Mouse (Mus musculus): ENCODE measurements around the gene Ripor1. TPM values are rescaled to one million over a fixed set of nuclear protein-coding genes. Genes with fewer than 3 reads are reported as not detected.

Gene Ripor1
- polyA plus RNA-seq, 1 experiment from 2014 or later, result 12.4 TPM

DNA sequence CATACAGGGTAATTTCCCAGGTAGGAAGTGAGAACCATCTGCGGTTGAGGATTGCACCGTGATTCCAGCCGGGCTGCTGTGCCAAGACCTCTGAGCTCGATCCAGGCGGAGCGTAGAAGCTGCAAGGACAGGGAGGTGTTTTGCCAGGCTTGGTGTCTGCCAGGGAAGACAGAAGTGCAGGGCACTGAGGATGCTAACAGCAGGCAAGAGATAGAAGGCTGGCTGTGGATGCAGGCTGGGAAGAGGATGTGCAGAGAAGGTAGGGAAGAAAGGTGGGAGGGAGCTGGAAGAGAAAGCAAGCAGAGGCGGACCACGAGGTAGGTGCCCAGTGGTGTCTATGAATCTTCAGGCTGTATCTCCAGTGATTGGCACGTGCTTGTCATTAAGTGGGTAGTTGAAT, 6.8 kb downstream of the Ripor1 start:
- Histone ChIP-seq H3K4me1 (replicated peaks; ENCODE audit: control insufficient read depth, insufficient read depth, low read length) (peaks cover 5% of the 10 kb centered on the region; the same call in 1 of the 2 replicates), H3K4me3 (ENCODE audit: low read depth, low read length) (no peak overlapping the region), H3K27me3 (ENCODE audit: control insufficient read depth, insufficient read depth, low read length) (peaks cover 14% of the 10 kb centered on the region), H3K36me3 (ENCODE audit: control insufficient read depth, insufficient read depth, low read length) (0 out of 2 replicates have a peak, but pooled peaks cover under 1% of the 10 kb centered on the region), H3K27ac (ENCODE audit: low read depth, low read length) (no peak overlapping the region), H3K9ac (ENCODE audit: low read depth, low read length) (no peak overlapping the region), H3K4me2 (replicated peaks; ENCODE audit: low read depth, low read length) (no peak overlapping the region), H3K9me3 (ENCODE audit: control insufficient read depth, low read length) (no peaks in the 10 kb centered on the region)
- no peak for ATAC-seq (ENCODE audit: low FRiP score)
- DNase-seq (ENCODE audit: low spot score), result no peak
- 90% methylated on average over 9 of the region's 9 CpGs for WGBS

- Histone ChIP-seq H3K4me3 (ENCODE audit: low read depth, low read length) (no peak overlapping the region), H3K4me2 (replicated peaks; ENCODE audit: low read depth, low read length) (no peak overlapping the region; the same call in 1 of the 2 replicates)
These were observed 8.0 kb downstream of the Ripor1 start for GRCm38 (mm10) chr8:105613037-105613436.

DNA sequence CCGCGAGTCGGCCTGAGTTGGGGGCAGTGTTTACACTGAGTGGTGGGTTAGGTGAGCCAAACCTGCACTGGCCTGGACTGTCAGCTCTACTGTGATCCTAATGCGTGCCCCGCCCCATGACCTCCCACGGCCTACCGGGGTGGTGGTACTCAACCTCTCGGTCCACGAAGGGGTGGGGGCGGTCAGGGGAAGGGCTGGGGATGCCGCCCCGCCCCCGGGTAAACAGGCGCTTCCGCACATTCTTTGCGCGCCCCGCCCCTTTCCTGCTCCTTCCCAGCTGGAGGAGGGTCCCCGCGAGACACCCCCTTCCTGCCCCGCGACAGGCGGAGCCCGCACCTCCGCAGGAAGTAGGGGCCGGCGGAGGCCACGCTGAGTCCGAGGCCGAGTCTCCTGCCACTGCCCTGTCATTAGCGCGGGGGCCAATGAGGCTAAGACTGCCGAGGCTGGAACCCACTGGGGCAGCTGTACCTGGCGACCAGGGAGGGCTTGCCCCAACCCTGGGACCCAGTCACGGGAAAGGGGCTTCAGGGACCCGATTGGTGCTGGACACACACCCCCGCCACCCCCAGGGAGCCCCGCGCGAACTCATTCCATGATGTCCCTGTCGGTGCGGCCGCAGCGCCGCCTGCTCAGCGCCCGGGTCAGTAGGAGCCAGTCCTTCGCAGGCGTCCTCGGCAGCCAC, 8.9 kb downstream of the Ripor1 start:
- peaks cover 14% of the 10 kb centered on the region for H3K27me3 ChIP-seq (ENCODE audit: control insufficient read depth, insufficient read depth, low read length)
- H3K4me1 ChIP-seq (replicated peaks; ENCODE audit: control insufficient read depth, insufficient read depth, low read length), result peaks cover 5% of the 10 kb centered on the region; the same call in 1 of the 2 replicates
- peaks cover 4% of the 10 kb centered on the region; the same call in 1 of the 2 replicates for H3K36me3 ChIP-seq (ENCODE audit: control insufficient read depth, insufficient read depth, low read length)
- WGBS, result 1% methylated on average over 50 of the region's 50 CpGs
- peak; percentile 57 for DNase-seq (ENCODE audit: low spot score)
- peak overlapping the region; percentile 81 for H3K4me2 ChIP-seq (replicated peaks; ENCODE audit: low read depth, low read length)
- H3K9ac ChIP-seq (ENCODE audit: low read depth, low read length), result peak overlapping the region; percentile 43
- H3K4me3 ChIP-seq (ENCODE audit: low read depth, low read length), result peak overlapping the region; percentile 44
- ATAC-seq (ENCODE audit: low FRiP score), result peak; percentile 53
- no peaks in the 10 kb centered on the region for H3K9me3 ChIP-seq (ENCODE audit: control insufficient read depth, low read length)
- H3K27ac ChIP-seq (ENCODE audit: low read depth, low read length), result no peak overlapping the region

More at GRCm38 (mm10) chr8:105613037-105613436, 8.0 kb downstream of the Ripor1 start:
- Histone ChIP-seq H3K4me1 (replicated peaks; ENCODE audit: control insufficient read depth, insufficient read depth, low read length) (peaks cover 5% of the 10 kb centered on the region; the same call in 1 of the 2 replicates), H3K27me3 (ENCODE audit: control insufficient read depth, insufficient read depth, low read length) (peaks cover 14% of the 10 kb centered on the region), H3K9me3 (ENCODE audit: control insufficient read depth, low read length) (no peaks in the 10 kb centered on the region), H3K27ac (ENCODE audit: low read depth, low read length) (no peak overlapping the region), H3K9ac (ENCODE audit: low read depth, low read length) (no peak overlapping the region), H3K36me3 (ENCODE audit: control insufficient read depth, insufficient read depth, low read length) (peaks cover 2% of the 10 kb centered on the region; the same call in 1 of the 2 replicates)
- ATAC-seq (ENCODE audit: low FRiP score) (no peak), DNase-seq (ENCODE audit: low spot score) (peak; percentile 37)
- WGBS, result 4% methylated on average over 20 of the region's 20 CpGs

DNA sequence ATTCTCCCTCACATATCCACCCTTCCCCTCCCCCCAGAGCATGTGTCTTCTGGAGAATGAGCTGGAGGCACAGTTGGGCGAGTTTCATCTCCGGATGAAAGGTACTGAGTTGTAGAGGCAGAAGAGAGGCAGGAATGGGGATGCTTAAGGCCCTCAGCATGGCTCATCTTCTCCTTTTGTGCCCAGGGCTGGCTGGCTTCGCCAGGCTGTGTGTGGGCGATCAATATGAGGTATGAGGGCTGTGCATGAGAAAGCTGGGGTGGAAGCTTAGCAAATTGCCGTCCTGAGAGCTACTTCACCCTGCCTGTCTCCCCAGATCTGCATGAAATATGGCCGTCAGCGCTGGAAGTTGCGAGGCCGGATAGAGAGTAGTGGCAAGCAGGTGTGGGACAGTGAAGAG, 10.9 kb downstream of the Ripor1 start:
- ATAC-seq (ENCODE audit: low FRiP score) (no peak), DNase-seq (ENCODE audit: low spot score) (no peak)
- Histone ChIP-seq H3K27ac (ENCODE audit: low read depth, low read length) (no peak overlapping the region), H3K9ac (ENCODE audit: low read depth, low read length) (no peak overlapping the region), H3K4me2 (replicated peaks; ENCODE audit: low read depth, low read length) (no peak overlapping the region), H3K36me3 (ENCODE audit: control insufficient read depth, insufficient read depth, low read length) (peaks cover 9% of the 10 kb centered on the region; the same call in 1 of the 2 replicates), H3K9me3 (ENCODE audit: control insufficient read depth, low read length) (no peaks in the 10 kb centered on the region), H3K27me3 (ENCODE audit: control insufficient read depth, insufficient read depth, low read length) (peaks cover 14% of the 10 kb centered on the region), H3K4me1 (replicated peaks; ENCODE audit: control insufficient read depth, insufficient read depth, low read length) (peaks cover 5% of the 10 kb centered on the region; the same call in 1 of the 2 replicates), H3K4me3 (ENCODE audit: low read depth, low read length) (no peak overlapping the region)
- WGBS, result 91% methylated on average over 9 of the region's 9 CpGs

GRCm38 (mm10) chr8:105617451-105618278, 12.6 kb downstream of the Ripor1 start:
- peaks cover 9% of the 10 kb centered on the region; the same call in 1 of the 2 replicates for H3K36me3 ChIP-seq (ENCODE audit: control insufficient read depth, insufficient read depth, low read length)
- H3K4me3 ChIP-seq (ENCODE audit: low read depth, low read length), result no peak overlapping the region
- H3K27me3 ChIP-seq (ENCODE audit: control insufficient read depth, insufficient read depth, low read length), result peaks cover 7% of the 10 kb centered on the region
- H3K4me2 ChIP-seq (replicated peaks; ENCODE audit: low read depth, low read length), result no peak overlapping the region
- ATAC-seq (ENCODE audit: low FRiP score) (no peak), DNase-seq (ENCODE audit: low spot score) (no peak)
- 92% methylated on average over 21 of the region's 21 CpGs for WGBS
- H3K9ac ChIP-seq (ENCODE audit: low read depth, low read length), result no peak overlapping the region
- H3K4me1 ChIP-seq (replicated peaks; ENCODE audit: control insufficient read depth, insufficient read depth, low read length), result peaks cover 5% of the 10 kb centered on the region; the same call in 1 of the 2 replicates
- H3K9me3 ChIP-seq (ENCODE audit: control insufficient read depth, low read length), result no peaks in the 10 kb centered on the region
- no peak overlapping the region for H3K27ac ChIP-seq (ENCODE audit: low read depth, low read length)

GRCm38 (mm10) chr8:105618279-105618634, 13.2 kb downstream of the Ripor1 start:
- ATAC-seq (ENCODE audit: low FRiP score) (no peak), DNase-seq (ENCODE audit: low spot score) (no peak)
- peaks cover 5% of the 10 kb centered on the region; the same call in 1 of the 2 replicates for H3K27me3 ChIP-seq (ENCODE audit: control insufficient read depth, insufficient read depth, low read length)
- no peaks in the 10 kb centered on the region for H3K9me3 ChIP-seq (ENCODE audit: control insufficient read depth, low read length)
- no peak overlapping the region for H3K4me2 ChIP-seq (replicated peaks; ENCODE audit: low read depth, low read length)
- peaks cover 9% of the 10 kb centered on the region; the same call in 1 of the 2 replicates for H3K36me3 ChIP-seq (ENCODE audit: control insufficient read depth, insufficient read depth, low read length)
- H3K4me1 ChIP-seq (replicated peaks; ENCODE audit: control insufficient read depth, insufficient read depth, low read length), result peaks cover 5% of the 10 kb centered on the region; the same call in 1 of the 2 replicates
- no peak overlapping the region for H3K4me3 ChIP-seq (ENCODE audit: low read depth, low read length)
- no peak overlapping the region for H3K27ac ChIP-seq (ENCODE audit: low read depth, low read length)
- 92% methylated on average over 5 of the region's 5 CpGs for WGBS
- no peak overlapping the region for H3K9ac ChIP-seq (ENCODE audit: low read depth, low read length)

- Histone ChIP-seq H3K9me3 (ENCODE audit: control insufficient read depth, low read length) (no peaks in the 10 kb centered on the region), H3K9ac (ENCODE audit: low read depth, low read length) (no peak overlapping the region), H3K4me1 (replicated peaks; ENCODE audit: control insufficient read depth, insufficient read depth, low read length) (0 out of 2 replicates have a peak, but pooled peaks cover 2% of the 10 kb centered on the region), H3K4me3 (ENCODE audit: low read depth, low read length) (no peak overlapping the region), H3K27ac (ENCODE audit: low read depth, low read length) (no peak overlapping the region), H3K36me3 (ENCODE audit: control insufficient read depth, insufficient read depth, low read length) (peaks cover 9% of the 10 kb centered on the region; the same call in 1 of the 2 replicates), H3K27me3 (ENCODE audit: control insufficient read depth, insufficient read depth, low read length) (peaks cover 2% of the 10 kb centered on the region; the same call in 1 of the 2 replicates), H3K4me2 (replicated peaks; ENCODE audit: low read depth, low read length) (no peak overlapping the region)
- ATAC-seq (ENCODE audit: low FRiP score) (no peak), DNase-seq (ENCODE audit: low spot score) (no peak)
- WGBS, result 92% methylated on average over 19 of the region's 19 CpGs
These were observed 14.0 kb downstream of the Ripor1 start for GRCm38 (mm10) chr8:105618892-105619591.

- Histone ChIP-seq H3K9me3 (ENCODE audit: control insufficient read depth, low read length) (no peaks in the 10 kb centered on the region), H3K9ac (ENCODE audit: low read depth, low read length) (no peak overlapping the region), H3K4me2 (replicated peaks; ENCODE audit: low read depth, low read length) (no peak overlapping the region), H3K4me1 (replicated peaks; ENCODE audit: control insufficient read depth, insufficient read depth, low read length) (no peaks in the 10 kb centered on the region), H3K27ac (ENCODE audit: low read depth, low read length) (no peak overlapping the region), H3K27me3 (ENCODE audit: control insufficient read depth, insufficient read depth, low read length) (no peaks in the 10 kb centered on the region), H3K4me3 (ENCODE audit: low read depth, low read length) (no peak overlapping the region), H3K36me3 (ENCODE audit: control insufficient read depth, insufficient read depth, low read length) (peaks cover 9% of the 10 kb centered on the region; the same call in 1 of the 2 replicates)
- no peak for ATAC-seq (ENCODE audit: low FRiP score)
- WGBS, result 88% methylated on average over 19 of the region's 19 CpGs
- no peak for DNase-seq (ENCODE audit: low spot score)
These were observed 15.2 kb downstream of the Ripor1 start for GRCm38 (mm10) chr8:105620211-105620610.
